Mouse (Mus musculus) myocyte (in vitro differentiated cells): Measurements from ENCODE around the gene Ak8. TPM values are rescaled to one million over a fixed set of nuclear protein-coding genes. Genes with fewer than 3 reads are reported as not detected.

Source experiments
- H3K27me3 ChIP-seq: one replicate; pipeline ENCODE4 v1.6.1; 2011; ENCODE audit not compliant: control insufficient read depth, insufficient read depth, insufficient read length
- H3K36me3 ChIP-seq: one replicate; pipeline ENCODE4 v1.6.1; 2011; ENCODE audit not compliant: control insufficient read depth, insufficient read depth
- H3K4me2 ChIP-seq: one replicate; pipeline ENCODE4 v1.6.1; 2011; ENCODE audit warnings: low read depth, control low read depth
- H3K4me3 ChIP-seq: one replicate; pipeline ENCODE4 v1.5.1; 2011; ENCODE audit warnings: mild to moderate bottlenecking, control low read depth, moderate library complexity
- H3K79me2 ChIP-seq: one replicate; pipeline ENCODE4 v1.6.1; 2011; ENCODE audit not compliant: control insufficient read depth, insufficient read depth
- H3ac ChIP-seq: one replicate; pipeline ENCODE4 v1.6.1; 2011; ENCODE audit not compliant: control insufficient read depth, insufficient read length
- CEBPB ChIP-seq: IDR thresholded peaks from 2 replicates; pipeline ENCODE4 v1.6.1; 2011; ENCODE audit warnings: mild to moderate bottlenecking, moderate library complexity; ENCODE audit not compliant: poor library complexity, insufficient read depth, severe bottlenecking
- E2F4 ChIP-seq: IDR thresholded peaks from one replicate; pipeline ENCODE4 v1.6.1; 2011; ENCODE audit warnings: mild to moderate bottlenecking, control low read depth, moderate library complexity; ENCODE audit not compliant: insufficient read depth
- MAX ChIP-seq: IDR thresholded peaks from one replicate; pipeline ENCODE4 v1.6.1; 2011; ENCODE audit warnings: low read depth, mild to moderate bottlenecking, control low read depth
- MYOD1 ChIP-seq, 3 experiments: IDR thresholded peaks; one replicate each; pipeline ENCODE4 v1.6.1; 2011; ENCODE audit warnings: control low read depth in 2 of 3, low read depth in 2 of 3, mild to moderate bottlenecking in 2 of 3, moderate library complexity in 1 of 3; ENCODE audit not compliant: insufficient read length in 2 of 3, control insufficient read depth in 1 of 3
- MYOG ChIP-seq, 3 experiments: IDR thresholded peaks; one replicate each; pipeline ENCODE4 v1.6.1; 2011; ENCODE audit warnings: control low read depth in 2 of 3, low read depth in 2 of 3, mild to moderate bottlenecking in 2 of 3; ENCODE audit not compliant: insufficient read length in 2 of 3, control insufficient read depth in 1 of 3, insufficient read depth in 1 of 3
- POLR2A ChIP-seq: IDR thresholded peaks from one replicate; pipeline ENCODE4 v1.6.1; 2011; ENCODE audit warnings: low read depth, mild to moderate bottlenecking, control low read depth, moderate library complexity; ENCODE audit not compliant: insufficient read length
- POLR2AphosphoS2 ChIP-seq: IDR thresholded peaks from one replicate; pipeline ENCODE4 v1.6.1; 2011; ENCODE audit warnings: low read depth, control low read depth; ENCODE audit not compliant: insufficient read length
- REST ChIP-seq: IDR thresholded peaks from one replicate; pipeline ENCODE4 v1.6.1; 2011; ENCODE audit warnings: mild to moderate bottlenecking, control low read depth, moderate library complexity; ENCODE audit not compliant: insufficient read depth, insufficient read length
- SRF ChIP-seq: IDR thresholded peaks from one replicate; pipeline ENCODE4 v1.6.1; 2011; ENCODE audit warnings: low read depth; ENCODE audit not compliant: control insufficient read depth, insufficient read length
- TCF12 ChIP-seq: IDR thresholded peaks from one replicate; pipeline ENCODE4 v1.6.1; 2011; ENCODE audit warnings: mild to moderate bottlenecking, control low read depth; ENCODE audit not compliant: poor library complexity, insufficient read depth, severe bottlenecking
- TCF3 ChIP-seq: IDR thresholded peaks from one replicate; pipeline ENCODE4 v1.6.1; 2011; ENCODE audit warnings: low read depth, control low read depth; ENCODE audit not compliant: insufficient read length
- USF1 ChIP-seq: IDR thresholded peaks from one replicate; pipeline ENCODE4 v1.6.1; 2011; ENCODE audit warnings: low read depth, mild to moderate bottlenecking, control low read depth, moderate library complexity
- polyA plus RNA-seq: library from polyadenylated mRNA; unstranded; fragments of >200 nt; fragmentation: generic; extraction: Trizol; gene quantifications from one replicate; pipeline ENCODE4 v1.2.1, GENCODE M21; 2012; ENCODE audit warnings: missing spikeins

The Ak8 gene
- polyA plus RNA-seq, 1 experiment, result 0.59 TPM

GRCm38 (mm10) chr2:28701646-28702262, 1.8 kb downstream of the Ak8 start:
- no peaks in the 10 kb centered on the region for H3K79me2 ChIP-seq
- no peak overlapping the region for H3ac ChIP-seq
- H3K27me3 ChIP-seq, result peaks cover 38% of the 10 kb centered on the region
- H3K36me3 ChIP-seq, result no peaks in the 10 kb centered on the region
- H3K4me2 ChIP-seq, result no peak overlapping the region
- TF ChIP-seq MYOD1 (IDR thresholded peaks at IDR 0.05; ENCODE audit: control insufficient read depth in 1 of 3, insufficient read length in 2 of 3, low read depth in 2 of 3) (no peak), SRF (no peak)
- no peak overlapping the region for H3K4me3 ChIP-seq

GRCm38 (mm10) chr2:28706106-28706636, 6.2 kb downstream of the Ak8 start:
- no peak overlapping the region for H3K4me2 ChIP-seq
- H3K4me3 ChIP-seq, result no peak overlapping the region
- H3K36me3 ChIP-seq, result no peaks in the 10 kb centered on the region
- H3K79me2 ChIP-seq, result no peaks in the 10 kb centered on the region
- peaks cover 73% of the 10 kb centered on the region for H3K27me3 ChIP-seq
- TF ChIP-seq USF1 (no peak), CEBPB (no peak), MYOD1 (IDR thresholded peaks at IDR 0.05; ENCODE audit: control insufficient read depth in 1 of 3, insufficient read length in 2 of 3, low read depth in 2 of 3) (no peak)
- no peak overlapping the region for H3ac ChIP-seq

- no peaks in the 10 kb centered on the region for H3K79me2 ChIP-seq
- H3K36me3 ChIP-seq, result no peaks in the 10 kb centered on the region
- no peak overlapping the region for H3K4me3 ChIP-seq
- no peak overlapping the region for H3K4me2 ChIP-seq
- no peak for TF ChIP-seq TCF3
- TF ChIP-seq TCF12, result no peak
- no peak for TF ChIP-seq E2F4
- no peak for TF ChIP-seq MAX
- TF ChIP-seq REST, result no peak
- no peak for TF ChIP-seq MYOG (IDR thresholded peaks at IDR 0.05; ENCODE audit: control insufficient read depth in 1 of 3, insufficient read depth in 1 of 3, insufficient read length in 2 of 3, low read depth in 2 of 3)
- TF ChIP-seq USF1, result no peak
- no peak for TF ChIP-seq SRF
- no peak for TF ChIP-seq POLR2AphosphoS2
- TF ChIP-seq CEBPB, result no peak
- no peak for TF ChIP-seq MYOD1 (IDR thresholded peaks at IDR 0.05; ENCODE audit: control insufficient read depth in 1 of 3, insufficient read length in 2 of 3, low read depth in 2 of 3)
- H3ac ChIP-seq, result no peak overlapping the region
- peaks cover 75% of the 10 kb centered on the region for H3K27me3 ChIP-seq
Measured at GRCm38 (mm10) chr2:28706787-28707186, 6.8 kb downstream of the Ak8 start.

GRCm38 (mm10) chr2:28713036-28713435, 13.1 kb downstream of the Ak8 start:
- TF ChIP-seq MYOG (IDR thresholded peaks at IDR 0.05; ENCODE audit: control insufficient read depth in 1 of 3, insufficient read depth in 1 of 3, insufficient read length in 2 of 3, low read depth in 2 of 3) (no peak), MYOD1 (IDR thresholded peaks at IDR 0.05; ENCODE audit: control insufficient read depth in 1 of 3, insufficient read length in 2 of 3, low read depth in 2 of 3) (no peak), MAX (no peak)
- no peak overlapping the region for H3ac ChIP-seq
- H3K36me3 ChIP-seq, result no peaks in the 10 kb centered on the region
- no peak overlapping the region for H3K4me3 ChIP-seq
- peaks cover 60% of the 10 kb centered on the region for H3K27me3 ChIP-seq
- H3K79me2 ChIP-seq, result no peaks in the 10 kb centered on the region
- no peak overlapping the region for H3K4me2 ChIP-seq

- H3K4me3 ChIP-seq, result no peak overlapping the region
- no peaks in the 10 kb centered on the region for H3K36me3 ChIP-seq
- no peaks in the 10 kb centered on the region for H3K79me2 ChIP-seq
- no peak overlapping the region for H3ac ChIP-seq
- peaks cover 78% of the 10 kb centered on the region for H3K27me3 ChIP-seq
- no peak for TF ChIP-seq E2F4
- no peak for TF ChIP-seq REST
- TF ChIP-seq USF1, result no peak
- no peak for TF ChIP-seq SRF
- TF ChIP-seq TCF12, result no peak
- no peak for TF ChIP-seq POLR2AphosphoS2
- no peak for TF ChIP-seq MAX
- no peak for TF ChIP-seq CEBPB
- TF ChIP-seq MYOG (IDR thresholded peaks at IDR 0.05; ENCODE audit: control insufficient read depth in 1 of 3, insufficient read depth in 1 of 3, insufficient read length in 2 of 3, low read depth in 2 of 3), result no peak
- no peak for TF ChIP-seq TCF3
- no peak for TF ChIP-seq POLR2A
- TF ChIP-seq MYOD1 (IDR thresholded peaks at IDR 0.05; ENCODE audit: control insufficient read depth in 1 of 3, insufficient read length in 2 of 3, low read depth in 2 of 3), result no peak
- H3K4me2 ChIP-seq, result no peak overlapping the region
Measured at GRCm38 (mm10) chr2:28722419-28722818, 22.5 kb downstream of the Ak8 start.

- peaks cover 85% of the 10 kb centered on the region for H3K27me3 ChIP-seq
- TF ChIP-seq POLR2AphosphoS2 (no peak), TCF12 (no peak), REST (no peak), MYOG (IDR thresholded peaks at IDR 0.05; ENCODE audit: control insufficient read depth in 1 of 3, insufficient read depth in 1 of 3, insufficient read length in 2 of 3, low read depth in 2 of 3) (no peak), USF1 (no peak), POLR2A (no peak), CEBPB (no peak), TCF3 (no peak), SRF (no peak), MAX (no peak)
- H3ac ChIP-seq, result no peak overlapping the region
Measured at GRCm38 (mm10) chr2:28723912-28724311, 23.9 kb downstream of the Ak8 start.

More at GRCm38 (mm10) chr2:28723912-28724311, 23.9 kb downstream of the Ak8 start:
- H3K79me2 ChIP-seq, result no peaks in the 10 kb centered on the region
- no peaks in the 10 kb centered on the region for H3K36me3 ChIP-seq
- H3K4me2 ChIP-seq, result no peak overlapping the region
- no peak overlapping the region for H3K4me3 ChIP-seq
